Mouse (Mus musculus) lung, adult 2 months (tissue): Measurements from ENCODE around the gene Ptger1.

Source experiments
- CTCF ChIP-seq: fragments of 200-500 bp; IDR thresholded peaks from 2 replicates; pipeline ENCODE4 v1.5.1; 2011; ENCODE audit warnings: mild to moderate bottlenecking, low read length, control low read depth; ENCODE audit not compliant: insufficient read depth
- POLR2A ChIP-seq: fragments of 200-500 bp; IDR thresholded peaks from 2 replicates; pipeline ENCODE4 v1.6.1; 2011; ENCODE audit warnings: low read depth, mild to moderate bottlenecking, control low read depth, low read length, borderline replicate concordance; ENCODE audit errors: extremely low read depth

- TF ChIP-seq POLR2A (no peak), CTCF (no peak)
Observed at GRCm38 (mm10) chr8:83639649-83640048, 26.8 kb upstream of the Ptger1 start.
